Mouse (Mus musculus) limb, embryonic 12.5 days (tissue): ENCODE measurements around the gene Ttc7b. TPM values are rescaled to one million over a fixed set of nuclear protein-coding genes. Genes with fewer than 3 reads are reported as not detected.

Experiments
- ATAC-seq: fragments of 200-750 bp; cut with Nextera tagmentation; 2 replicates; pipeline ENCODE4 v1.8.0; 2017; ENCODE audit warnings: low read depth, moderate TSS enrichment; ENCODE audit not compliant: insufficient number of reproducible peaks, insufficient read depth, low FRiP score, low TSS enrichment
- H3K27ac ChIP-seq: fragments of 300-500 bp; sonication (generic); 2 replicates; pipeline ENCODE4 v1.5.1; 2016; ENCODE audit warnings: mild to moderate bottlenecking, moderate library complexity
- H3K27me3 ChIP-seq: fragments of 300-500 bp; sonication (generic); 2 replicates; pipeline ENCODE4 v1.6.1; 2016; ENCODE audit warnings: mild to moderate bottlenecking, moderate library complexity
- H3K36me3 ChIP-seq: fragments of 300-500 bp; sonication (generic); 2 replicates; pipeline ENCODE4 v1.6.1; 2016; ENCODE audit warnings: mild to moderate bottlenecking, moderate library complexity
- H3K4me1 ChIP-seq: fragments of 300-500 bp; sonication (generic); replicated peaks from 2 replicates; pipeline ENCODE4 v1.6.1; 2016
- H3K4me2 ChIP-seq: fragments of 300-500 bp; sonication (generic); 2 replicates; pipeline ENCODE4 v1.6.1; 2016; ENCODE audit warnings: mild to moderate bottlenecking, moderate library complexity
- H3K4me3 ChIP-seq: fragments of 300-500 bp; sonication (generic); replicated peaks from 2 replicates; pipeline ENCODE4 v1.5.1; 2016; ENCODE audit warnings: mild to moderate bottlenecking
- H3K9ac ChIP-seq: fragments of 300-500 bp; sonication (generic); replicated peaks from 2 replicates; pipeline ENCODE4 v1.6.1; 2016; ENCODE audit warnings: mild to moderate bottlenecking, moderate library complexity
- H3K9me3 ChIP-seq: fragments of 300-500 bp; sonication (generic); 2 replicates; pipeline ENCODE4 v1.6.1; 2016; ENCODE audit warnings: mild to moderate bottlenecking, moderate library complexity
- WGBS: fragments of 180-500 bp; shearing (Covaris S2); methylation state at CpG from one replicate; pipeline ENCODE4 v1.1.7; 2016; 5-methylcytosine and 5-hydroxymethylcytosine counted together
- polyA plus RNA-seq: library from polyadenylated mRNA; unstranded; fragments of >200 nt; fragmentation: Nextera tagmentation; extraction: Ambion mirVana; gene quantifications from 2 replicates; pipeline ENCODE4 v1.2.1, GENCODE M21; 2016

The Ttc7b gene
- polyA plus RNA-seq, 1 experiment from 2014 or later, result 4.8 TPM

GRCm38 (mm10) chr12:100328998-100329397 lies 191.6 kb downstream of the Ttc7b start:
- Histone ChIP-seq H3K27me3 (no peaks in the 10 kb centered on the region), H3K4me2 (no peak overlapping the region), H3K4me3 (no peak overlapping the region), H3K36me3 (peaks cover 52% of the 10 kb centered on the region), H3K9ac (no peak overlapping the region), H3K9me3 (no peaks in the 10 kb centered on the region), H3K4me1 (no peaks in the 10 kb centered on the region), H3K27ac (no peak overlapping the region)
- 88% methylated on average over 4 of the region's 4 CpGs for WGBS
- ATAC-seq, result no peak

DNA sequence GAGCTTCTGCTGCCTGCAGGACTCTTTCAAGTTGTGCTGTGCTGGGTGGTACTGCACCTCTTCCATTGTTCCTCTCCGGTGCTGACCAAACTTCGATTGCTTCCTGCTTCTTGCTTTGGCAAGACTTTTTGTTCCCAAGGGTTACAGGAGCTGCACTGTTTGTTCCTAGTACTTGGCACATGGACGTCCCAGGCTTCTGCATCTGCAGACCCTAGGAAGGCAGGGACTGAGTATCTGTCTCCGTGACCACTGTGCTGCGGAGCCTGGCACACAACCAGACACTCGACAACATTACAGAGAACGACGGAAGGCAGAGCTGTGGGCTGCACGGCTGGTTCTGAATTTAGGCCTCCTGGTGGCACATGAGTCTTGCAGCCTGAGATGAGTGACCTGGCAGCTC lies 192.1 kb downstream of the Ttc7b start:
- Histone ChIP-seq H3K4me1 (no peaks in the 10 kb centered on the region), H3K36me3 (peaks cover 52% of the 10 kb centered on the region), H3K27me3 (no peaks in the 10 kb centered on the region), H3K9ac (no peak overlapping the region), H3K9me3 (no peaks in the 10 kb centered on the region), H3K4me3 (no peak overlapping the region), H3K4me2 (no peak overlapping the region), H3K27ac (no peak overlapping the region)
- 93% methylated on average over 9 of the region's 9 CpGs for WGBS
- no peak for ATAC-seq

DNA sequence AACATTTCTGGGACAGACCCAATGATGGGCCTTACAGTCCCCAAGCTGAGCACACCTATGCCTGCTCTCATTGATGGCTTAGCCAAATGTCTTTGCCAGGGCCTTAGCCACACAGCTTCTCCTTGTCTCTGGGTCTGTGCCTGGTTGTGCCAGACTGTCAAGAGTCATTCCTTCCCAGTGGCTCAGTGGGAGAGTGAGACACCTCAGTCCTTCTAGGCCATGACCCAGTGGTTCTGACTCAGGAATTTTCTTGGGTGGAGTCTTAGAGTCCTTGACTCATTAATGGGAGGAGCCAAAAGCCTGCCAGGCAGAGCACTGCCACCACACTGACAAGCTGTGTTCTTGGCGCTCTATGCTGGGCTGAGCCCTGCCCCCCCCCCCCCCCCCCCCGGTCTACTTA lies 193.9 kb downstream of the Ttc7b start:
- 100% methylated on average over 1 of the region's 2 CpGs for WGBS
- no peak overlapping the region for H3K4me3 ChIP-seq
- H3K36me3 ChIP-seq, result peaks cover 51% of the 10 kb centered on the region
- H3K4me1 ChIP-seq, result no peaks in the 10 kb centered on the region
- no peak overlapping the region for H3K4me2 ChIP-seq
- no peaks in the 10 kb centered on the region for H3K27me3 ChIP-seq
- no peak overlapping the region for H3K9ac ChIP-seq
- ATAC-seq, result no peak
- no peaks in the 10 kb centered on the region for H3K9me3 ChIP-seq
- no peak overlapping the region for H3K27ac ChIP-seq

DNA sequence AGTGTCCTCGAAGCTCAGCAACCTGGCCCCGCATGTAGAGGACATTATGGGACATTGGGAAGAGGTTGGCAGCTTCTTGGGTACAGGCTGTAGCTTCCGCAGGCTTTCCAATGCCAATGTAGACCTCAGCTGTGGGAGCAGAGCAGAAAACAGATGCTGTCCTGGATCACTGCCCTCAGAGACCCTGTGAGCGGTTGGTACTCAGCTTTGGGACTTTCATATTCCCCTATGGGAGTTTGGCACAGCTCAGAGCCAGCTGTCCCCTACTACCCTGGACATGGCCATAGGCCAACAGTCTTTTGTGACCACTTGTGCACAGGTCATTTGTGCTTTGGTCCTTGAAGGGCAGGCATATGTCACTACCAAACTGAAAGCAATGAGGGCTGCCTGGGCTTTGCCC lies 195.0 kb downstream of the Ttc7b start:
- peaks cover 42% of the 10 kb centered on the region for H3K36me3 ChIP-seq

DNA sequence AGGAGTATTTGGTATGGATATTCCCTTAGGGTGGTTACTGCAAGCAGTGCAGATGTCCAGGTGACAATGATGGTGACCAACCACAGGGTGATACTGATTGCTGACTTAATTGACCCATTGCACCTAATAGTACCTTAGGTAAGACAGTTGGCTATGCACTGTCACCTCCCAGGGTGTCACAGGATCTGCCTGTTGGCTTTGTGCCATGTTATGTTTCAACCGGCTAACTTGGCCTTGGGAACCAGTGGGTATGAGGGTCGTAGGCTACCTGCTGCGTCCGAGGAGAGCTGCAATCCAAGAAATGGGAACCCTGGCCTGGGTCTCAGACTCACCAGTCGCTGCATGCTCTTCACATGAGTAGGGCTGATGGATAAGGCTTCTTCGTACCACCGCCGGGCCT lies 195.4 kb downstream of the Ttc7b start:
- Histone ChIP-seq H3K4me1 (no peaks in the 10 kb centered on the region), H3K27ac (no peak overlapping the region), H3K27me3 (no peaks in the 10 kb centered on the region), H3K4me2 (no peak overlapping the region), H3K9ac (no peak overlapping the region), H3K4me3 (no peak overlapping the region), H3K36me3 (peaks cover 42% of the 10 kb centered on the region), H3K9me3 (no peaks in the 10 kb centered on the region)
- no peak for ATAC-seq
- 91% methylated on average over 8 of the region's 8 CpGs for WGBS

More for the DNA sequence above, 195.0 kb downstream of the Ttc7b start:
- Histone ChIP-seq H3K4me3 (no peak overlapping the region), H3K4me2 (no peak overlapping the region), H3K27ac (no peak overlapping the region), H3K4me1 (no peaks in the 10 kb centered on the region), H3K9me3 (no peaks in the 10 kb centered on the region), H3K9ac (no peak overlapping the region), H3K27me3 (no peaks in the 10 kb centered on the region)
- over 99% methylated on average over 4 of the region's 4 CpGs for WGBS
- no peak for ATAC-seq

- Histone ChIP-seq H3K4me1 (no peaks in the 10 kb centered on the region), H3K4me2 (no peak overlapping the region), H3K27me3 (no peaks in the 10 kb centered on the region), H3K36me3 (peaks cover 48% of the 10 kb centered on the region), H3K9me3 (no peaks in the 10 kb centered on the region), H3K9ac (no peak overlapping the region), H3K27ac (no peak overlapping the region), H3K4me3 (no peak overlapping the region)
- ATAC-seq, result no peak
- 85% methylated on average over 2 of the region's 2 CpGs for WGBS
Observed at GRCm38 (mm10) chr12:100323641-100324040, 197.0 kb downstream of the Ttc7b start.

GRCm38 (mm10) chr12:100322225-100322624 lies 198.4 kb downstream of the Ttc7b start:
- H3K4me2 ChIP-seq, result no peak overlapping the region

DNA sequence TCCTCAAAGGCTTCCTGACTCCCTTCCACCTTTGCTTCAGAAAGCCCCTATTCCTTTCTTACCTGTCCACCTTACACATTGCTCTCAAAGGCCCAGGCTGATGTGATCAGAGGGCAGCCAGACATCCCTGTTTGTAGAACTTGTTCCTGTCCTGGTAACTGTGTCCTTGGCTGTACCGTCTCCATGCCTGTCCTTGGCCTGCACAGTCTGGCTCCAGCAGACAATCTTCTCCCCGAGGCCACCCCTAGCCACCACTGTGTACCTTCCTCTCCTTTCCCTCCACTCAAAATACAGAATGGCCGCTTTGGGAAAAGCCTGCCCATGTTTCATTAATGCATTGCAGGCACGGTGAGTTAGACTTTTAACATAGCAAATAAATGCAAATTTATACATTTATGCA lies 199.1 kb downstream of the Ttc7b start:
- H3K4me2 ChIP-seq, result no peak overlapping the region
- H3K36me3 ChIP-seq, result peaks cover 38% of the 10 kb centered on the region
- H3K27ac ChIP-seq, result no peak overlapping the region
- H3K4me3 ChIP-seq, result no peak overlapping the region
- no peaks in the 10 kb centered on the region for H3K27me3 ChIP-seq
- 84% methylated on average over 4 of the region's 4 CpGs for WGBS
- no peak overlapping the region for H3K9ac ChIP-seq
- no peaks in the 10 kb centered on the region for H3K9me3 ChIP-seq
- no peak for ATAC-seq
- H3K4me1 ChIP-seq, result 0 out of 2 replicates have a peak, but pooled peaks cover 3% of the 10 kb centered on the region

More at GRCm38 (mm10) chr12:100322225-100322624, 198.4 kb downstream of the Ttc7b start:
- H3K9ac ChIP-seq, result no peak overlapping the region
- no peak overlapping the region for H3K27ac ChIP-seq
- no peak overlapping the region for H3K4me3 ChIP-seq
- ATAC-seq, result no peak
- 0 out of 2 replicates have a peak, but pooled peaks cover 3% of the 10 kb centered on the region for H3K4me1 ChIP-seq
- WGBS, result 90% methylated on average over 2 of the region's 2 CpGs
- H3K36me3 ChIP-seq, result peaks cover 38% of the 10 kb centered on the region
- H3K27me3 ChIP-seq, result no peaks in the 10 kb centered on the region
- H3K9me3 ChIP-seq, result no peaks in the 10 kb centered on the region

DNA sequence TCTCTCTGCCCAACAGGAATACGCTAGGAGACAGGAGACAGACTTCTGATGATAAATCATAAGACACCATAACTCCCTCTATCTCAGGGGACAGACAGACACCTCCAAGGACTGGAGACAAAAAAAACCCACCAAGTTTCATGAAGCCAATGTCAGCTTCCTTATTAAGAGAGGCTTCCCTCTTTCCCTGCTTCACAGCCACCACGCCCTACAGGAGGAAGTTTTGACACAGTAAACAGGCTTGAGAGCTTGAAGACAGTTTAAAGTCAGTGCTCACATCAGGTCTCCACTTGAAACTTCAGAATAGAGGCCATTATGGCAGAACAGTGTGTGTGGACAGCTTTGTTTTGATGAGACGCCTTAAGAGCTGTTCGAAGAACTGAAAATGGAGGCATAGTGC lies 200.9 kb downstream of the Ttc7b start:
- Histone ChIP-seq H3K4me1 (peaks cover 13% of the 10 kb centered on the region), H3K9me3 (no peaks in the 10 kb centered on the region), H3K4me3 (no peak overlapping the region), H3K27me3 (no peaks in the 10 kb centered on the region), H3K27ac (no peak overlapping the region), H3K4me2 (no peak overlapping the region), H3K36me3 (peaks cover 30% of the 10 kb centered on the region), H3K9ac (no peak overlapping the region)
- ATAC-seq, result no peak
- WGBS, result 85% methylated on average over 4 of the region's 4 CpGs

GRCm38 (mm10) chr12:100317936-100318335 lies 202.7 kb downstream of the Ttc7b start:
- Histone ChIP-seq H3K9ac (no peak overlapping the region), H3K36me3 (peaks cover 24% of the 10 kb centered on the region), H3K9me3 (no peaks in the 10 kb centered on the region), H3K27me3 (no peaks in the 10 kb centered on the region), H3K4me1 (peaks cover 17% of the 10 kb centered on the region), H3K27ac (no peak overlapping the region), H3K4me2 (no peak overlapping the region), H3K4me3 (no peak overlapping the region)
- ATAC-seq, result no peak
- 83% methylated on average over 3 of the region's 3 CpGs for WGBS

GRCm38 (mm10) chr12:100316094-100316493 lies 204.5 kb downstream of the Ttc7b start:
- no peak for ATAC-seq
- Histone ChIP-seq H3K9me3 (no peaks in the 10 kb centered on the region), H3K36me3 (peaks cover 30% of the 10 kb centered on the region), H3K4me3 (no peak overlapping the region), H3K4me2 (no peak overlapping the region), H3K27ac (0 out of 2 replicates have a peak overlapping the region, but pooled peaks have one; percentile 35), H3K27me3 (no peaks in the 10 kb centered on the region), H3K9ac (no peak overlapping the region), H3K4me1 (peaks cover 17% of the 10 kb centered on the region)
- 74% methylated on average over 9 of the region's 9 CpGs for WGBS

- no peak for ATAC-seq
- Histone ChIP-seq H3K27ac (peak overlapping the region; percentile 35), H3K4me1 (peaks cover 17% of the 10 kb centered on the region), H3K4me3 (no peak overlapping the region), H3K4me2 (no peak overlapping the region), H3K9me3 (no peaks in the 10 kb centered on the region), H3K36me3 (peaks cover 35% of the 10 kb centered on the region), H3K9ac (no peak overlapping the region), H3K27me3 (no peaks in the 10 kb centered on the region)
- WGBS, result 59% methylated on average over 8 of the region's 8 CpGs
Observed at GRCm38 (mm10) chr12:100315119-100315885, 205.3 kb downstream of the Ttc7b start.
